Mouse (Mus musculus) cerebellum, adult 11-12 months (tissue): Measurements from ENCODE around the gene Sh3bp5.
A peak's percentile ranks its signal among the peaks of the same experiment; 100 is the strongest.
"Not testable (repeated sequence)": the region's sequence is repeated elsewhere in the genome, so short reads cannot be mapped to it uniquely, and the experiment has no call there.

Source experiments
- DNase-seq: peaks from one replicate; pipeline ENCODE4 v3.0.0; 2022

Sh3bp5 gene

GRCm38 (mm10) chr14:31435930-31436693 is at the start of gene Sh3bp5:
Gene Sh3bp5 (minus strand): TSS chr14:31436078.
- peak; percentile 96 for DNase-seq

- DNase-seq, result no peak
These were observed 46.5 kb upstream of the Sh3bp5 start for GRCm38 (mm10) chr14:31482417-31482816.

- no peak for DNase-seq
These were observed 37.4 kb upstream of the Sh3bp5 start for GRCm38 (mm10) chr14:31473297-31473696.

- peak; percentile 23 for DNase-seq
These were observed 36.7 kb upstream of the Sh3bp5 start for GRCm38 (mm10) chr14:31472451-31473061.

- no peak for DNase-seq
These were observed 33.8 kb upstream of the Sh3bp5 start for GRCm38 (mm10) chr14:31469711-31470110.

GRCm38 (mm10) chr14:31464176-31464575 is 28.3 kb upstream of the Sh3bp5 start:
- no peak for DNase-seq

- no peak for DNase-seq
These were observed 27.0 kb upstream of the Sh3bp5 start for GRCm38 (mm10) chr14:31462886-31463285.

- DNase-seq, result not testable (repeated sequence)
These were observed 26.3 kb upstream of the Sh3bp5 start for GRCm38 (mm10) chr14:31462226-31462625.

GRCm38 (mm10) chr14:31458006-31458405 is 22.1 kb upstream of the Sh3bp5 start:
- DNase-seq, result no peak

GRCm38 (mm10) chr14:31456064-31456721 is 20.3 kb upstream of the Sh3bp5 start:
- no peak for DNase-seq

GRCm38 (mm10) chr14:31454849-31455566 is 19.1 kb upstream of the Sh3bp5 start:
- no peak for DNase-seq

GRCm38 (mm10) chr14:31453946-31454345 is 18.1 kb upstream of the Sh3bp5 start:
- DNase-seq, result not testable (repeated sequence)

- no peak for DNase-seq
These were observed 13.1 kb upstream of the Sh3bp5 start for GRCm38 (mm10) chr14:31448994-31449393.

GRCm38 (mm10) chr14:31443616-31444015 is 7.7 kb upstream of the Sh3bp5 start:
- no peak for DNase-seq

- no peak for DNase-seq
These were observed 4.8 kb upstream of the Sh3bp5 start for GRCm38 (mm10) chr14:31440725-31441124.

- DNase-seq, result no peak
These were observed 4.4 kb upstream of the Sh3bp5 start for GRCm38 (mm10) chr14:31440230-31440629.

GRCm38 (mm10) chr14:31439279-31439678 is 3.4 kb upstream of the Sh3bp5 start:
- DNase-seq, result no peak

GRCm38 (mm10) chr14:31437826-31438529 is 2.1 kb upstream of the Sh3bp5 start:
- peak; percentile 70 for DNase-seq

GRCm38 (mm10) chr14:31435018-31435915 is 611 bp downstream of the Sh3bp5 start:
- DNase-seq, result no peak

- no peak for DNase-seq
These were observed 1.5 kb downstream of the Sh3bp5 start for GRCm38 (mm10) chr14:31434426-31434825.

- DNase-seq, result no peak
These were observed 2.0 kb downstream of the Sh3bp5 start for GRCm38 (mm10) chr14:31433851-31434360.
